Mouse (Mus musculus) heart, postnatal 36 days (tissue): ENCODE data around the gene Gfra1. TPM values are rescaled to one million over a fixed set of nuclear protein-coding genes. Genes with fewer than 3 reads are reported as not detected.
A peak's percentile ranks its signal among the peaks of the same experiment; 100 is the strongest.

Source experiments
- DNase-seq, 2 experiments: peaks; one replicate each; pipeline ENCODE4 v3.0.0; 2021 to 2022
- intact Hi-C: fragments of 180-260 bp; cut with DNase I; formaldehyde crosslinking; loops from one replicate; pipeline ENCODE4 v1.15.1; 2025
- total RNA-seq, 2 experiments: library from RNA; stranded (reverse); gene quantifications; 2 replicates each; pipeline ENCODE4 v1.2.3; 2021

Gfra1 gene
- total RNA-seq = 1 to 10 TPM; 3.6 to 4.7 TPM

DNA sequence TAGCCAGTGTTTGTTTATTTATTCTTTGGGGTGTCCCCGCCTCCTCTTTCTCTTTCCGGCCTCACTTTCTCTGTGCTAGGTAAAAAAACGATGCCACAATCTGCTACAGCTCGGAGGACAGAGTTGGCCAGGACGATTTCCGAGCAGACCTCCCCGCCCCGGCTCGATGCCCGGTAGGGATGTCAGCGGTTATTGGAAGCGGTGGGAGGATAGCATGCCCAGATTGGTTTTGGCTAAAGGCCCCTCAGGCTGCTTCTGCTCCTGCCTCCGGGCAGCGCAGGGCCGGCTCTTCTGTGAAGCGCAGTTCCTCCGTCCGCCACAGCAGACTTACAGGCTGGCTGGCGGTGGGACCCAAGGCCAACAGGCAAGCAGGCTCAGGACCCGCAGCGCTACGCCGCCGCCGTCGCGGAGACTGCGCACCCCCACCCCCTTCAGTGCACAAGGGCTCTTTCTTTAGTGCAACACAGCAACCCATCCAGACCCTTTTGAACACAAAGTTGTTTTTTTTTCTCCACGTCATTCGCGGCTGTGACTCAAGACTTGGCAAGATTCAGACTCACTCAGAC is at the start of gene Gfra1:
Gene Gfra1, minus strand, starts transcription at position 414 of the 566 bp plus-strand sequence.
- intact Hi-C loops = no loop called here
- peak; percentile 30 to 53 for DNase-seq

DNA sequence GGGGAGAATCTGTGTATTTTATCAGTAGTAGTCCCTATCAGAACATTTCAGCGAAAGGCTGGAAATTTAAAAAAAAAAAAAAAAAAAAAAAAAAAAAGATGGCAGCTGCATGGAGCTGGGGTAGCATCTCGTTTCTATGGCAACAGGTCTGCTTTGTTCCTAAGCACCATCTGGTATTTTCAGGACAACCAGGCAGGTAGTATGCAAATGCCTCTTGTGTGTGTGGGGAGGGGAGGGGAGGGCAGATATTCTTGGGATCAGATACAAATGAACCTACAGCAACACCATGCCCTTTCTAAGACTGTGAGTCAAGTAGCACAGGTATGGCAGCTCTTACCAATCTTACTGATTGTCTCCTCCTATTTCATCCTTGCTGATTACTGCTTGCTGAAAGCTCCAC is 44.3 kb upstream of the Gfra1 start:
- DNase-seq = no peak
- intact Hi-C loops = no loop called here

DNA sequence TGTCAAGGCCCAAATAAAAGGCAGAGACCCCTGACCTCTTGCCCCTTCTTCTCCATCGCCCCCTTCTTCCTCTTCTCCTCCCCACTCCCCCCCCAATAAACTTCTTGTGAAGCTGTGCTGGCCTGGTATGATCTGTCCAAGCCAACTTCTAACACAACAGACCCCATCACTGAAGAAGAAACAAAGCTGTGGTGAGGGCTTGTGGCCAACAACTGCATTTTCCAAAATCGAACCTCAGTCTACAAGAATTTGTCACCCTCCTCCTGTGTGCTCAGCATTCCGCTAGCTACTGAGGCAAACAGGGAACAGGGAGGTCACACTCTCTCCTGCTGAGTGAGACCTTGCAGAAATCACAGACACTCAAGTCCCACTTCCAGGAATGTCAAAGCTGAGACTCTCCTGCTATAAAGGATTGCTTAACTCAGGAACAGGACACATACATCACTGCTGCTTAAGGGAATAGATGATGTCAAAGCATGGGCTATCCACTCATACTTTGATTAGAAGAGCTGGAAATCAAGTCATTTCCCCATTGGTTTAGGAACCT is 43.8 kb upstream of the Gfra1 start:
- intact Hi-C loops = no loop called here
- DNase-seq = no peak

DNA sequence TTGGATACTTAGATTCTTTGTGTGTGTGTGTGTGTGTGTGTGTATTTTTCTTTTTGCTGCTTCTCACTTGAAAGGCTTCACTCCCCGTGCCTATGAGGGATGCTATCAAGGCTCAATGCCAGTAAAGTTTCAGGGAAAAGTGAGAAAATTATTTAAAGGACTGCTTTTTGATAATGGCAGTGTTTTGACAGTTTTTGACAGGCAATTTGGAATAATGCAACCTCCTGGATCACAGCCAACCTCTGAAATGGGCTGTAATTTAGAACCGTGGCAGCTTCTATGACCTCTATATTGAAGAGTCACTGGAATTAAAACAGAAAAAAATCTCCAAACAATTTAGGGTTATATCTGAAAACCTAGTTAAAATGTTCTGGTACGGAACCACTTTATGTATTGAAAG is 41.4 kb upstream of the Gfra1 start:
- DNase-seq = no peak

DNA sequence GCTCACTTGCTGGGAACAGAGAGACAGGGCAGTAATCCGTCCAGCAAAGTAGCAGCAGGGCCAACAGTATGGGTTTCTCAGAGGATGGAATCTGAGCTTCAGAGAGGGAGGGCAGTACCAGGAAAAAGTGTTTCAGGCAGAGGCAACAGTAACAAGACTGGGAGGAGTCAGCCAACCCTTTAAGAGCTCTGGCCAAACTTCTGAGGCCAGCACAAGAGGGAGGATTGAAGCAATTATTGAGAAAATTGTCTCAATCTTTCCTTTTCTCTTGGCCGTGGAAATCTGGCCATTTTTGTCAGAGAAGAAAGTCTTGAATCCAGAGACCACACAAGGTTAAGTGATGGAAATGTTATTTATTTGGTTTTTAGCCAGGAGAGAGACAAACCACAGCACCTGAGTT is 31.0 kb upstream of the Gfra1 start:
- no peak for DNase-seq
- intact Hi-C loops = no loop called here

More for the DNA sequence above, 41.4 kb upstream of the Gfra1 start:
- intact Hi-C loops = no loop called here

DNA sequence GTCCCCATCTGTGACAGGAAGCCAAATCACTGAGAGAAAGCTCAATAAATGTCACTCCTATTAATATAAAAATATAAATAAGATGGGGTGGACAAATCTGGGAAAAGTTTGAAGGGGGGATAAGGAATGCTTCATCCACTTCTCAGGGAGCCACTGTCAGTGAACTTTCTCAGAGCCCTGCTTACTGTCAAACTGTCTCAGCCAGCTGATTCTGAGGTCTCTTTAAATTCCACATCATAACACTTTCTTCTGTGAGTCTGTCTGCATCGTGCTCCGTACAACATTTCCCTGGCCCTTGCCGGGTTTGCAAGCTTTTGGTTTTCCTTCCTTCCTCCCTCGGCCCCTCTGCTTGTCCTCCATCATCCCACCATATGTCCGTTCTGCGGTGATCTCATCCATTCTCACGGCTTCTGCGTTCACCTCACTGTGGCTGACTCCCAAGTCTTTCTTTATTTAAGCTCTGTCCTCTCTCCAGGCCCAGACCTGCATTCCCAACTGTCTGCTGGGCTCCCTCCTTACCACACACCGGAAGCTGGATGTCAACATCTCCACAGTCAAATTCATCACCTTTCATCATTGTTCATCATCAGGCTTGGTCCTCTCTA is 26.8 kb upstream of the Gfra1 start:
- DNase-seq = no peak
- intact Hi-C loops = no loop called here

DNA sequence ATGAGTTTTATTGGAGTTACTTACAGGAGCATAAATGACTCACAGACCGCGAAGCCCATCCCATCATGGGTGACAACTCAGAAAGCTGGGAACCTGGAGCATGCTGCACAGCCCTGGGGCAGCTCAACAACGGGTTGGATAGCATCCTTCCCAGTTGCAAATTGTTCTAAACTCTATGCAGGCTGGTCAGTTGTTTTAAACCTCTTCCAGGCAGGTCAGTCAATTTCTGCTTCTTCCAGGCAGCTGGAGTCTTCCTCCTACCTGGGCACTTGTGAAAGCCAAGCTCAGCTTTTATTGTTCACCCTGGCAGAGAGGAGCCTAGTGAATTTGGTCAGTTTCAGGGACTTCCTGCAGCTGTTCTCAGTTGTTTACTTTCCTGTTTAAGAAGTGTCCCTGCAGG is 18.5 kb upstream of the Gfra1 start:
- intact Hi-C loops = no loop called here
- DNase-seq = no peak

DNA sequence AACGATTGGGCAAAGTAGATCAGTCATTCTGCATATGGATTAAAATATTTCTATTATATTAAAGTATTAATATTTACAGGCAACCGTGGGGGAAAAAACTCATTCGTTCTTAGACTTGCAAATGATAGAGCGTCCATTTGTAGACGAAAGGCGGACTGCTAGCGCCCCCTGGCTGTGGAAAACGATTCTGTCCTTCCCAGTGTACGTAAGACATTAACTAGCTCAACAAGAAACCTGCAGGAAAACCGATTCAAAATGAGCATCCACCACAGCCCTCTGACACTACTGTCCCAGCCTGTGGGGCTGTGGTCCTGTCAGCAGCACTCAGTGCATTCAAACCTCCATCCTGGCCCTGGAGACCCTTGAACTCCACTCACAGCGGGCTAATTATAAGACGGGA is 13.7 kb upstream of the Gfra1 start:
- peak; percentile 80 to 92 for DNase-seq
- intact Hi-C loops = loop anchor here (1.0 to 5.0 kb wide), 8 partner anchors 157 to 815 kb away; no protein-coding TSS in a partner anchor

DNA sequence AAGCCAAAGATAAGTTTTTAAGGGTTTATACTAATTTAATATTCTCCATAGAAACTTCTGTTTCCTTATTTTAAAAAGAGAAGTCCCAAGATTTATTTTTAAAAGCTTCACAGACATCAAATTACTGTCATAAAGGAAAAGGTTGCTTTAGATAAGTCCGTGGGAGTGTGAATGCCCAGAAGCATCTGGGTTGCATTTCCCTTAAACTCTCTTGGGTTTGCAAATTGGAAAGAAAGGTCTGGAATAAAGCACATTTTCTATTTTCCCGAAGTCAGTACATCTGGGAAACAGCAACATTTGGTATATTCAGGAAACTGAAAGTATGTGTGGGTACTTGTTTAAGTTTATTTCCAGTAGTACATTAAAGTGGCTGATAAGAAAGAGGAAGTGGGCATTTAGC is 12.6 kb upstream of the Gfra1 start:
- intact Hi-C loops = loop anchor here (2.0 to 5.0 kb wide), 6 partner anchors 156 to 814 kb away; no protein-coding TSS in a partner anchor

DNA sequence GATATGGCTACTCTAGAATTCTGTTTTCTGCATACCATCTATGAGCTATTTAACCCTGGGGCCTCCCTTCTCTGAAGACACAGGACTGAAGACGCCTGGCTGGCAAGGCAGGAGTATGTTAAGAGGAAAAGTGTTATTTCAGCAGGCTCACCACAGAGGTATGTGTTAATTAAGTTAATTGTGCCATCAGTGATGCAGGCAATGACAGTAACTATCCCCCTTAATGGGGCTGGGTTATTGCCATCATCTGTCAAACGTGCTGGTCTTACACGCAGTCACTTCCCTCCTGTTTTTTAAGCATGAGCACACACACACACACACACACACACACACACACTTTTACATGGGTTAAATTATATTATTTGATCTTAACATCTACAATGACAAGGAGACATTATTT is 8.0 kb upstream of the Gfra1 start:
- intact Hi-C loops = no loop called here
- DNase-seq = no peak

More for the DNA sequence above, 12.6 kb upstream of the Gfra1 start:
- DNase-seq = no peak

DNA sequence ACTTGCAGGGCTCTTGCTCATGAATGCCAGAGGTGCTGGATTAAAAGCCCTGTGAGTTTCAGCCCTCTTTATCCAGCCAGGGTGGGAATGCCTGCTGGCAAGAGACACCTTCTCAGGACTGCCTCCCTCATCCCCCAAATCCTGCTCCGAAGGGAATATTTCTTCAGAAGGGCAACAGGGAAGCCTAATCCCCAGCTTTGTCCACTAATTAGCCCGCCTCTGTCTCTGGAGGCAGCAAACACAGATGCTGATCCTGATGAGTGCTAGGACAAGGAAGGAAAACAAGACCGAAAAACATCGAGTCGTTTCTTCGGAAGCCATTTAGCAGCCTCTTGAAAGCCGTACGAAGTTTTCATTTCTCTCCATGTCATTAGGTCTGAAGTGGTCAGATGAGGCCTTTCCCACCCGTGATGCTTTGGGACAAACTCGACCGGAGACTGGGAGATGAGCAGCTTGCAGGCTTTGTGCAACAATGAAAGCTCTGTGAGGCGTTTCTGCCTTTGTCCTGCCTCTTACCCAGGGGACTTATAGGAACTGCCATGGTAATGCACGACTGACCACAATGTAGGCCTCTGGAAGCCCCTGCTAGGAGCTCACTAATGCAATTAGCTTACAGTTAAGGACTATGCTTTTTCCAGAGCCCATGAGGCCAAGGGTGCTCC is 4.8 kb upstream of the Gfra1 start:
- no peak for DNase-seq
- intact Hi-C loops = no loop called here

DNA sequence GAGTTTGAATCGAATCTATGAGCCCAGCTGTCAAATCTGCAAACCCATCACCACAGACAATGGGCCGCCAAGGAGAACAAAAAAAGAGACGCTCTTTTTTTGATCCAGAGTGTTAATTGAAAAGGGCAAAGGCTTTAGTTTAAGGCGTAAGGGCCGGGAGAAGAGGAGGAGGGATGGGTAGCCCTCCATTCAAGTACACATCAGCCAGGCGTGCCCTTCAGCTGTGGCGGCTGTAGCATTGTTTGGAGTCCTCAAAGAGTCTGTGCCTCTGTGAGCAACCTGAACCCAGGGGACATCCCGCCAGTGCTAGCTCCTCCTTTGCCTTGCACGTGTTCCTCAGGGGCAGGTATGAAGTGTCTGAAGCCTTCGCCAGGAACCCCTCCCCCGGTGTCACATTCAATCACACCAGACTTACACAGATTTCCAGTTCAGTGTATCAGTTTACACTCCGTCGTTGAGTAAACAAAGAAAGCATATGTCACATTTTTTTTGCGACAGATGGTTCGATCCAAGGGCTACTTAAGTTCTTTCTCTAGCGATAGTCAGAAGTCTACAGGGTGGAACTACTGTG is 867 bp upstream of the Gfra1 start:
- no peak for DNase-seq
- intact Hi-C loops = no loop called here

DNA sequence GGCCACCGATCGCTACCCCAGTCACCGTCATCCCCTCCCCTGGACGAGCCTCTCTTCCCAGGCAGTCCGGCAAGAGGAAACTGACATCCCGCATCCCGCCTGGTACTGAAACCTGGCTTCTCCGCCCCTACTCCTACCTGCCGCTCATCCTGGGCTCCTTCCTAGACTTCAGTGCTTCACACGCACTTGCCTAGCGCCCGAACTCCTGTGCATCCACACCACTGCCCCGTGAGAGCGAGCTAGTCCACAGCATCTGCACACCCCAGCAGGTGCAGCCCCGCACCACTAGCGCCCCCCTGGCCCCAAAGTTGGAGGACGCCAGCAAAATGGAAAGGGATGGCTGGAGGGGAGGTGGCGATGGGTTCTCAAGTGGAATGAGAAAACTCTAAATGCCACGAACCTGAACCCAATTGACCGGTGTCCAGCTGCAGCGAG is 631 bp downstream of the Gfra1 start:
- intact Hi-C loops = no loop called here
- DNase-seq = peak in 1 of 2 experiments; percentile 14

DNA sequence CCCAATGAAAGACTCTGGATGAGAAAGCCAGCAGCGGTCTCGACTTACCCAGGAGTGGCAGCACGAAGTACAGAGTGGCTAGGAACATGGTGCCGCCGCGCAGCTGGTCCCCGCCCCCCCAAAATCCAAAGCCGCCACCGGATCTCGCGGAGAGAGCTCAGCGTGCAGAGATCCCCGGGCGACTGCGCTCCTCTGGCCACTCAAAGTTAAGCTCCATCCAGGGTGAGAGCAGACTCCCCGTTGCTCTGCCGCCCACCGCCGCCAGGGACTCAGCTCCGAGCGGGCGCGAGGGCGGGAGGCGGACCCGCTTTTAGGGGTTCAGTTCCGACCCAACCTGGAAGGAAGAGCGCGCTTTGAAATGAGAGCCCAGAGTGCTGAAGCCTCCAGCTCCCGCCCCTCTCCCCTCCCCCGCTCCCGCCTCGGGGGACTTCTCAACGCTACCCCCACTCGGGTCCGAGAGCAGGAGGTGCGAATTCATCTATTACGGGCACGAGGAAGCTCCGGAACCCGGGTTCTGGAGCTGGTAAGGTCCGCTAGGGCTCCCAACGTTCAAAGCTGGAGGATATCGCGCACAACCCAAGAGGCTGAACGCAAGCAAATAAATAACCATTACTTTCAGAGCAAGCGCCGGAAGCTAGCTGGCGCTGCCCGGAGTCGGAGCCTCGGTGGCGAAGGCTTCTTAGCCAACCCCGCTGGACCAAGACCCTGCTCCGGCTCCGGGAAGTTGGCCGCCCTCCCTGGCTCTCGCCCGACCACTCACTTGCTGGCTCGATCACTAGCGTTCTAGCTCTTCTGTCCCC is 1.2 kb downstream of the Gfra1 start:
- intact Hi-C loops = no loop called here
- DNase-seq = peak; percentile 50 to 53

DNA sequence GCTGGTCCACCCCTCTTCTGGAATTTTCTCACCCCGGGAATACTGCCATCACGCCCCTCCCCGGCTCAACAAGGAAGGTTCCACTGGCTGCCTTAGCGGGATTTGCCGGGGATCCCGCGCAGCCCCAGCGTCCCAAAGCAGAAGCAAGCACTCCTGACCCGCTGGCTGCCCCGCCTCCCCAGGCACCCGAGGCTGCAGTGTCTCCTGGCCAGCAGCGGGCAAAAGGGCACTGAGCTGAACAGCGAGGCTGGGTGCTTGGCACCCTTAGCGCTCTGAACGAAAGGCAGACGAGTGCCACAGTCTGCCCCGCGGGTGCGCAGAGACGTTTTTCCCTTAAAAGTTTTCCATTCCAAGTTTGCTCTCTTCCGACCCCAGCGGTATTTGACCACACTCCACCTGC is 2.1 kb downstream of the Gfra1 start:
- intact Hi-C loops = no loop called here
- peak in 1 of 2 experiments; percentile 9 for DNase-seq

DNA sequence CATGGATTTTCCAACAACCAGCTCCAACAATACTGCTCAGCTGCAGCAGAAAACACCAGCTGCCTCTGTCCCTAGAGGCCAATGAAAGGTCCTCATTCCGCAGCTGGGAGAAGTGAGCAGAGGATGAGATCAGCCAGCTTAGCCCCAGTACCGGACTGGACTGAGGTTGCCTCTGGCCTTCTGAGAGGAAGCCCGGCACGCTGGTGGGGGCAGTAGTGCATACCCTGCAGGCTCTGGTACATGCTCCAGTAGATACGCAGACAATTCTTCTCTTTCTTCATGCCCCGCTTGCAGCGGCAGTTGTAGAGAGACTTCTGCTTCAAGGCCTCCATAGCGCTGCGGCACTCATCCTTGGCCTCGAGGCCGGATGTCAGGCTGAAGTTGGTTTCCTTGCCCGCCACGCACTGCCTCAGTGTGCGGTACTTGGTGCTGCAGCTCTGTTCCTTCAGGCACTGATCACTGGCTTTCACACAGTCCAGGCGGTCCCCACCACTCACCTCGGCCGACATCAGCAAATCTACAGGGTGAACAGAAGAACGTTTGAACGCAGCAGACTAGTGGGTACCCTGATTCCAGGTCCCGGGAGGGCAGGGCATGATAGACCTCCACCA is 2.7 kb downstream of the Gfra1 start:
- intact Hi-C loops = no loop called here
- DNase-seq = peak; percentile 6 to 30

DNA sequence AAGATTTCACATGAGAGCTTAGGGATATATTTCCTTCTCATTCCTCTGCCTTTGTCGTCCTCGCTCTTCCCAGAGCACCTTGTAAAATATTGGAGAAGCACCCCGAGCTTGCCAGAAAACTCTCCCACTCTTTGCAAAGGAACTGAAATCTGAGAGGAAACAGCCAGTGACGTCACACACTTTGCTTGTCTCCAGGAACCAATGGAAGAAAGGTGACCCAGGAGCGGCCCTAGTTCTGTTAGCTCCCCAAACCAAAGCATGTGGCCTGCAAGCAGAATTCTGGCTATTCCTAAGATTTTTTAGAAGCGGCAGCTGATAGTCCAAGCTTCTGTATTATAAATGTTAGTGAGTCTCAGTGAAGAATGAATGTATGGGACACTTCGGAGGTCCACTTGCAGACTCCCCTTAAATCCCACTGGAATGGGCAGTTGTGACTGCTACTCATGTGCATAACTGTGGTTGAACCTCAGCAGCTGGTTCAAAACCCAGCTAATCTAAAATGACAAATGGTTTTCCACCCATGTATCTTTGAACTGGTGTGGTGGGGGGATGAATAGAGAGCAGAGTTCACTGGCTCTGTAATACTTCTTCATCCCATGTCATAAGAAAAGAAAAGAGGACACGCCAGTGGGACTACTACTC is 3.4 kb downstream of the Gfra1 start:
- no peak for DNase-seq
- intact Hi-C loops = no loop called here

DNA sequence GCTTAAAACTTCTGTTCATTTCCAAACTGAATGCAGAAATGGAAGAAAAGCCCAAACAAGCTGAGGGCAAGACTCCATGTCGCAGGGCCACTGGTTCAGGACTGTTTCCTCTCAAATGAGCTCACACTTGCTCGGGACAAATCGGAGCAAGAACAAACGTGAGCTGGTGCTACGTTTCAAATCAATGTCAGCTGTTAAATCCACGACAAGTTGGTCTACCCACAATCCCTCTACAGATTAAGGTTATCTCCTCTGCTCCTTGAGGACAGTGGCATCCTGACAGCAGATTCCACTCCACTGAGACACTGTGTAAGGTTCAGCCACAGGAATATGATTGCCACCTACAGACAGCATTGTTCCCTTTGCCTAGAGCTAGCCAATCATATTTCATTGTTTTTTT is 4.4 kb downstream of the Gfra1 start:
- intact Hi-C loops = no loop called here
- no peak for DNase-seq

DNA sequence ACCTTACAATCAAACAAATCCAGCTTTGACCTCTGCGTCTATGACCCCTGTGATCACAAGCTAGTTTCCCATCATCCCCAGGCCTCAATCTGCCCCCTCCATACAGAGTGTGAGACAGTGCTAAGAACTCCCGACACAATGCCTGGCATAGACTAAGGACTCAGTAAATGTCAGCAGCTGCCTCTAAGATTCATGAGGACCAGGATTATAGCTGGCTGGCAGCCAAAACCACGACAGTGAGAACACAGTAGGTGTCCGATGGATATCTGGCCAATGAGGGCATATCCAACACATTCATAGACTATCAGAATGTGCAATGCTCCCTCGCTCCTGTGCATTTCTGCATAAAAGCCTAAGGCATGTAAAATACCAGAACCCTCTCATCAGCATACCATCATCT is 5.0 kb downstream of the Gfra1 start:
- intact Hi-C loops = no loop called here
- no peak for DNase-seq
